Comparison of ENCODE assay signal across 11 mouse cellular contexts in the genomic region with DNA sequence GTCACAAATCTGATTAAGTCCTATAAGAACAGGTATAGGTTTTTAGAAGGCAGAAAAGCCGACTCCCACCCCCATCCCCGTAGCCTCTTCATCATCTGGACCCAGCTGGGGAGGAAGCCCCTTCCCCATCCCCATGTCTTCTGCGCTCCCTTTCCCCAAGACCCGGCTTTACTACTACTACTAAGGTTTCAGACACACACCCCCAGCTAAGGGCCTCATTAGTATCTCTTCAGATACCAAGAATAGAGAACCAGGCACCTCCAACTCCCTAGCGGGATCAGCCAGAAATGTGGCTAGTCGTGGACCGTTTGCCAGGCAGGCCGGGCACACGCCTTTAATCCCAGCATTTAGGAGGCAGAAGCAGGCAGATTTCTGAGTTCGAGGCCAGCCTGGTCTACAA. TPM values are rescaled to one million over a fixed set of nuclear protein-coding genes. Genes with fewer than 3 reads are reported as not detected.
DNase-seq lines count a peak whose midpoint lies in the region; ATAC-seq and TF ChIP-seq lines count a peak whose summit lies in the region.
"Had no signal": no experiment of that assay in that cellular context is flagged by ENCODE, and none has a peak within 500 bp of the region (broad histone marks: within the 10 kb centered on the region; RNA-seq: fewer than 3 reads in every experiment).

No protein-coding gene starts in this region.

- peak overlapping the region; percentile 50; the same call in 1 of the 2 replicates for H3K4me2 ChIP-seq in kidney, postnatal 0 days (ENCODE audit: low read length)
- H3K4me2 ChIP-seq in limb, embryonic 15.5 days: no peak overlapping the region

- no peak for TF ChIP-seq RAD21 in MEL (IDR thresholded peaks at IDR 0.05; ENCODE audit: low read depth, low read length)

- intact Hi-C loops in gastrocnemius, adult 2 months (cut with DNase I): no loop called here

- no peak for ATAC-seq in kidney, postnatal 0 days (replicated peaks; ENCODE audit: low FRiP score, low read depth)
- ATAC-seq in limb, embryonic 15.5 days (ENCODE audit: insufficient number of reproducible peaks, low FRiP score, low TSS enrichment, low read depth): no peak

- TF ChIP-seq CTCF in gastrocnemius, adult 2 months (IDR thresholded peaks at IDR 0.05): no peak
- no peak for TF ChIP-seq CTCF in kidney, postnatal 0 days (IDR thresholded peaks at IDR 0.05; ENCODE audit: low read depth)
- no peak for TF ChIP-seq CTCF in MEL (IDR thresholded peaks at IDR 0.05 in 2 of 3, conservative IDR thresholded peaks at IDR 0.05 in 1 of 3; ENCODE audit: control insufficient read depth in 1 of 3, insufficient read depth in 1 of 3, low read depth in 2 of 3, low read length in 3 of 3, poor library complexity in 1 of 3, severe bottlenecking in 1 of 3)

- no peak overlapping the region for H3K4me3 ChIP-seq in gastrocnemius, adult 2 months
- H3K4me3 ChIP-seq in kidney, postnatal 0 days (replicated peaks; ENCODE audit: low read depth, low read length): no peak overlapping the region
- peak overlapping the region; percentile 72 to 74 for H3K4me3 ChIP-seq in MEL (ENCODE audit: control insufficient read depth in 1 of 2, insufficient read depth in 1 of 2, low read depth in 2 of 2, low read length in 2 of 2)
- no peak overlapping the region for H3K4me3 ChIP-seq in limb, embryonic 15.5 days

- H3K4me1 ChIP-seq in kidney, postnatal 0 days (replicated peaks; ENCODE audit: insufficient read depth, low read length): peaks cover 42% of the 10 kb centered on the region
- peaks cover 10 to 21% of the 10 kb centered on the region in 2 experiments for H3K4me1 ChIP-seq in MEL (ENCODE audit: control insufficient read depth in 1 of 2, insufficient read depth in 2 of 2, low read length in 2 of 2)
- peaks cover 67% of the 10 kb centered on the region for H3K4me1 ChIP-seq in limb, embryonic 15.5 days

- no peaks in the 10 kb centered on the region; the same call in 1 of the 2 replicates for H3K79me2 ChIP-seq in MEL (ENCODE audit: control insufficient read depth, insufficient read depth, low read length, poor library complexity)

- 35% methylated on average over 10 of the region's 10 CpGs for WGBS in kidney, postnatal 0 days
- WGBS in limb, embryonic 15.5 days: 52% methylated on average over 10 of the region's 10 CpGs

- no peak for TF ChIP-seq POLR2A in MEL (IDR thresholded peaks at IDR 0.05; ENCODE audit: control insufficient read depth in 1 of 2, insufficient read depth in 1 of 2, low read depth in 1 of 2, low read length in 2 of 2, poor library complexity in 1 of 2)

- H3K27ac ChIP-seq in gastrocnemius, adult 2 months: peak overlapping the region; percentile 74
- no peak overlapping the region for H3K27ac ChIP-seq in kidney, postnatal 0 days
- H3K27ac ChIP-seq in MEL (ENCODE audit: control insufficient read depth, low read depth, low read length): peak overlapping the region; percentile 47
- H3K27ac ChIP-seq in limb, embryonic 15.5 days: peak overlapping the region; percentile 75; the same call in 1 of the 2 replicates
- H3K27ac ChIP-seq: hindbrain, postnatal 0 days; macrophage had no signal

- no peaks in the 10 kb centered on the region for H3K27me3 ChIP-seq in kidney, postnatal 0 days (ENCODE audit: insufficient read depth, low read length)
- H3K27me3 ChIP-seq in MEL (ENCODE audit: control insufficient read depth in 1 of 2, insufficient read depth in 2 of 2, low read length in 2 of 2): no peaks in the 10 kb centered on the region
- H3K27me3 ChIP-seq in limb, embryonic 15.5 days: 0 out of 2 replicates have a peak, but pooled peaks cover 2% of the 10 kb centered on the region

- H3K36me3 ChIP-seq in kidney, postnatal 0 days (ENCODE audit: insufficient read depth, low read length): no peaks in the 10 kb centered on the region
- peaks cover 0 to 13% of the 10 kb centered on the region in 2 experiments; a peak in 2 of 4 replicates for H3K36me3 ChIP-seq in MEL (ENCODE audit: control insufficient read depth in 1 of 2, insufficient read depth in 2 of 2, low read length in 2 of 2)
- H3K36me3 ChIP-seq in limb, embryonic 15.5 days: no peaks in the 10 kb centered on the region

- no peak overlapping the region for H3K9ac ChIP-seq in kidney, postnatal 0 days (ENCODE audit: low read depth, low read length)
- H3K9ac ChIP-seq in MEL (ENCODE audit: control insufficient read depth, low read depth, low read length, poor library complexity, severe bottlenecking): peak overlapping the region; percentile 71
- H3K9ac ChIP-seq in limb, embryonic 15.5 days: no peak overlapping the region

- DNase-seq in gastrocnemius, adult 2 months: no peak
- DNase-seq in gastrocnemius, adult 8-10 months (ENCODE audit: low spot score in 2 of 2): no peak
- no peak for DNase-seq in kidney, postnatal 0 days (ENCODE audit: low spot score)
- no peak for DNase-seq in kidney, postnatal 25 days
- peak; percentile 52 for DNase-seq in MEL (ENCODE audit: low read depth, low spot score)
- DNase-seq in retina, postnatal 1 day: no peak
- DNase-seq in layer of hippocampus, postnatal 36 days: no peak

- no peak for TF ChIP-seq EP300 in MEL (IDR thresholded peaks at IDR 0.05; ENCODE audit: low read depth in 1 of 2, low read length in 2 of 2)

- no peaks in the 10 kb centered on the region for H3K9me3 ChIP-seq in kidney, postnatal 0 days (replicated peaks; ENCODE audit: low read length)
- H3K9me3 ChIP-seq in MEL (replicated peaks; ENCODE audit: insufficient read depth, low read length): no peaks in the 10 kb centered on the region
- H3K9me3 ChIP-seq in limb, embryonic 15.5 days: no peaks in the 10 kb centered on the region

TF ChIP-seq in MEL, 35 proteins besides CTCF, POLR2A, EP300 and RAD21 (continues in another document):
- TF ChIP-seq E2F4 (IDR thresholded peaks at IDR 0.05; ENCODE audit: borderline replicate concordance, low read depth, low read length): no peak
- no peak for TF ChIP-seq RCOR1 (IDR thresholded peaks at IDR 0.05; ENCODE audit: low read depth, low read length)
- no peak for TF ChIP-seq SMC3 (IDR thresholded peaks at IDR 0.05; ENCODE audit: low read depth, low read length)
- no peak for TF ChIP-seq MAZ (IDR thresholded peaks at IDR 0.05; ENCODE audit: low read depth, low read length)
- TF ChIP-seq BHLHE40 (IDR thresholded peaks at IDR 0.05; ENCODE audit: borderline replicate concordance, low read depth, low read length): no peak
- TF ChIP-seq CHD2 (IDR thresholded peaks at IDR 0.05; ENCODE audit: low read length): no peak
- no peak for TF ChIP-seq GATA1 (IDR thresholded peaks at IDR 0.05; ENCODE audit: low read depth, low read length)
- TF ChIP-seq MAX (IDR thresholded peaks at IDR 0.05; ENCODE audit: low read length): no peak
- no peak for TF ChIP-seq MYB (IDR thresholded peaks at IDR 0.05; ENCODE audit: low read depth, low read length)

RNA-seq across cellular contexts. Expression of a gene that starts 0.8 kb away (rescaled TPM):
- total RNA-seq in gastrocnemius, adult 2 months (2021): 1 to 10 TPM; 5.6 to 6.7 TPM
- 1 to 10 TPM; 4.1 to 6.9 (median 5.3) TPM for total RNA-seq in gastrocnemius, adult 8-10 months (2022)
- 7.3 and 9.4 TPM in 2 replicates for polyA plus RNA-seq in kidney, postnatal 0 days (2015; fragmentation: Nextera tagmentation; extraction: Ambion mirVana)
- 16.9 and 17.3 TPM in 2 replicates for total RNA-seq in MEL (2012; rRNA removed)
- polyA plus RNA-seq in MEL (2012; ENCODE audit: insufficient read depth in 1 of 2, insufficient read length in 2 of 2, low read depth in 1 of 2, low replicate concordance in 2 of 2, missing spikeins in 1 of 2): 10 to 100 TPM in 1 of 2 experiments, not detected in 1; 31.9 TPM
- 9.9 and 11.7 TPM in 2 replicates for polyA plus RNA-seq in limb, embryonic 15.5 days (2015; fragmentation: Nextera tagmentation; extraction: Ambion mirVana)
- 1 to 10 TPM; 1.3 to 3.0 TPM for total RNA-seq in layer of hippocampus, postnatal 36 days (2021)
- total RNA-seq: monocyte, adult 5-6 weeks had no signal

RNA-seq across cellular contexts. Expression of a gene that starts 6.0 kb away (rescaled TPM):
- total RNA-seq in gastrocnemius, adult 2 months (2021): 1 to 10 TPM; 2.5 to 3.9 TPM
- total RNA-seq in gastrocnemius, adult 8-10 months (2022): 1 to 10 TPM; 2.8 to 3.8 (median 3.0) TPM
- polyA plus RNA-seq in kidney, postnatal 0 days (2015; fragmentation: Nextera tagmentation; extraction: Ambion mirVana): 0.33 and 0.37 TPM in 2 replicates
- total RNA-seq in MEL (2012; rRNA removed): 0.98 and 1.1 TPM in 2 replicates
- polyA plus RNA-seq in MEL (2012; ENCODE audit: insufficient read depth in 1 of 2, insufficient read length in 2 of 2, low read depth in 1 of 2, low replicate concordance in 2 of 2, missing spikeins in 1 of 2): 1 to 10 TPM in 1 of 2 experiments, not detected in 1; 1.7 TPM
- 0.81 and 1.0 TPM in 2 replicates for polyA plus RNA-seq in limb, embryonic 15.5 days (2015; fragmentation: Nextera tagmentation; extraction: Ambion mirVana)
- total RNA-seq in layer of hippocampus, postnatal 36 days (2021): 1 to 10 TPM; 3.6 to 3.9 TPM

RNA-seq across cellular contexts. Expression of a gene that starts 25.7 kb away (rescaled TPM):
- total RNA-seq in gastrocnemius, adult 2 months (2021): 1 to 10 TPM; 5.6 to 7.3 TPM
- total RNA-seq in gastrocnemius, adult 8-10 months (2022): 1 to 10 TPM; 3.1 to 4.3 (median 4.0) TPM
- 29.2 and 30.8 TPM in 2 replicates for polyA plus RNA-seq in kidney, postnatal 0 days (2015; fragmentation: Nextera tagmentation; extraction: Ambion mirVana)
- total RNA-seq in MEL (2012; rRNA removed): 0.19 and 0.75 TPM in 2 replicates
- polyA plus RNA-seq in MEL (2012; ENCODE audit: insufficient read depth in 1 of 2, insufficient read length in 2 of 2, low read depth in 1 of 2, low replicate concordance in 2 of 2, missing spikeins in 1 of 2): 1 to 10 TPM in 1 of 2 experiments, not detected in 1; 2.4 TPM
- polyA plus RNA-seq in limb, embryonic 15.5 days (2015; fragmentation: Nextera tagmentation; extraction: Ambion mirVana): 39.7 and 41.7 TPM in 2 replicates
- total RNA-seq in layer of hippocampus, postnatal 36 days (2021): 10 to 100 TPM; 33.2 to 33.9 TPM

RNA-seq across cellular contexts. Expression of a gene that starts 27.5 kb away (rescaled TPM):
- total RNA-seq in gastrocnemius, adult 2 months (2021): 1 to 10 TPM; 4.7 to 5.6 TPM
- total RNA-seq in gastrocnemius, adult 8-10 months (2022): 1 to 10 TPM; 3.1 to 5.4 (median 4.8) TPM
- 27.0 and 27.5 TPM in 2 replicates for polyA plus RNA-seq in kidney, postnatal 0 days (2015; fragmentation: Nextera tagmentation; extraction: Ambion mirVana)
- 8.2 and 10.5 TPM in 2 replicates for total RNA-seq in MEL (2012; rRNA removed)
- polyA plus RNA-seq in MEL (2012; ENCODE audit: insufficient read depth in 1 of 2, insufficient read length in 2 of 2, low read depth in 1 of 2, low replicate concordance in 2 of 2, missing spikeins in 1 of 2): 10 to 100 TPM in 1 of 2 experiments, not detected in 1; 38.2 TPM
- polyA plus RNA-seq in limb, embryonic 15.5 days (2015; fragmentation: Nextera tagmentation; extraction: Ambion mirVana): 41.7 and 42.3 TPM in 2 replicates
- total RNA-seq in layer of hippocampus, postnatal 36 days (2021): 10 to 100 TPM; 26.2 to 27.9 TPM

RNA-seq across cellular contexts. Expression of a gene that starts 28.2 kb away (rescaled TPM):
- total RNA-seq in gastrocnemius, adult 2 months (2021): 10 to 100 TPM in 1 of 2 experiments, 1 to 10 TPM in 1; 6.8 to 10.5 TPM
- 10 to 100 TPM in 1 of 4 experiments, 1 to 10 TPM in 3; 8.1 to 11.8 (median 9.1) TPM for total RNA-seq in gastrocnemius, adult 8-10 months (2022)
- polyA plus RNA-seq in kidney, postnatal 0 days (2015; fragmentation: Nextera tagmentation; extraction: Ambion mirVana): 10.2 and 10.7 TPM in 2 replicates
- total RNA-seq in MEL (2012; rRNA removed): 3.2 and 4.5 TPM in 2 replicates
- 10 to 100 TPM in 1 of 2 experiments, not detected in 1; 14.6 TPM for polyA plus RNA-seq in MEL (2012; ENCODE audit: insufficient read depth in 1 of 2, insufficient read length in 2 of 2, low read depth in 1 of 2, low replicate concordance in 2 of 2, missing spikeins in 1 of 2)
- polyA plus RNA-seq in limb, embryonic 15.5 days (2015; fragmentation: Nextera tagmentation; extraction: Ambion mirVana): 8.8 and 11.9 TPM in 2 replicates
- total RNA-seq in layer of hippocampus, postnatal 36 days (2021): 10 to 100 TPM; 31.6 to 41.0 TPM

Comparison
In these comparisons a context has a peak if more than half of its experiments do, and no peak if none do; other contexts are left out.
1. H3K4me3 ChIP-seq: peak in MEL (2 of 2); none in gastrocnemius, adult 2 months (single experiment), kidney, postnatal 0 days (single experiment) and limb, embryonic 15.5 days (single experiment).
2. RNA of a gene that starts 25.7 kb away (total RNA-seq): 33.2 to 33.9 TPM in layer of hippocampus, postnatal 36 days; 5.6 to 7.3 TPM in gastrocnemius, adult 2 months, 3.1 to 4.3 TPM in gastrocnemius, adult 8-10 months and 0.19 to 0.75 TPM in MEL; every median in the first group is over 4 times any median in the second.